Mouse (Mus musculus): ENCODE results near the gene Fmo4. TPM values are rescaled to one million over a fixed set of nuclear protein-coding genes. Genes with fewer than 3 reads are reported as not detected.

The Fmo4 gene
- polyA plus RNA-seq (2015; fragmentation: Nextera tagmentation; extraction: Ambion mirVana): 1.6 TPM in 2 replicates

- H3K9ac ChIP-seq: no peak within 1 kb of the TSS
- no peak within 1 kb of the TSS; the same call in 1 of the 2 replicates for H3K27ac ChIP-seq
- 32% methylated on average over 8 of the region's 8 CpGs for whole genome bisulfite sequencing (ENCODE audit: insufficient replicate concordance)
- peaks cover 7% of the 10 kb centered on the region; the same call in 1 of the 2 replicates for H3K4me1 ChIP-seq (replicated peaks)
- H3K4me2 ChIP-seq: no peak within 1 kb of the TSS
- H3K36me3 ChIP-seq: no peaks in the 10 kb centered on the region
- no peak for DNase-seq
- H3K4me3 ChIP-seq (replicated peaks): no peak within 1 kb of the TSS
- ATAC-seq (ENCODE audit: low read depth): no peak
- no peaks in the 10 kb centered on the region for H3K9me3 ChIP-seq (replicated peaks)
- H3K27me3 ChIP-seq: no peaks in the 10 kb centered on the region
These were observed at the start of gene Fmo4 for GRCm38 (mm10) chr1:162813836-162814156. TSS of gene Fmo4 (minus strand) at chr1:162813972.

- H3K27me3 ChIP-seq: no peaks in the 10 kb centered on the region
- H3K4me1 ChIP-seq (replicated peaks): peaks cover 21% of the 10 kb centered on the region
- H3K4me2 ChIP-seq: no peak overlapping the region
- no peak overlapping the region for H3K4me3 ChIP-seq (replicated peaks)
- 46% methylated on average over 1 of the region's 1 CpGs for WGBS (ENCODE audit: insufficient replicate concordance)
- H3K9ac ChIP-seq: no peak overlapping the region
- H3K27ac ChIP-seq: no peak overlapping the region
- DNase-seq: no peak
- no peak for ATAC-seq (ENCODE audit: low read depth)
- no peaks in the 10 kb centered on the region for H3K9me3 ChIP-seq (replicated peaks)
- no peaks in the 10 kb centered on the region for H3K36me3 ChIP-seq
These were observed 48.6 kb upstream of the Fmo4 start for GRCm38 (mm10) chr1:162862328-162862727.

- H3K4me1 ChIP-seq (replicated peaks): peaks cover 11% of the 10 kb centered on the region
- H3K27me3 ChIP-seq: no peaks in the 10 kb centered on the region
- H3K4me3 ChIP-seq (replicated peaks): no peak overlapping the region
- H3K9me3 ChIP-seq (replicated peaks): no peaks in the 10 kb centered on the region
- 72% methylated on average over 9 of the region's 9 CpGs for WGBS (ENCODE audit: insufficient replicate concordance)
- no peaks in the 10 kb centered on the region for H3K36me3 ChIP-seq
- no peak for ATAC-seq (ENCODE audit: low read depth)
- no peak overlapping the region for H3K27ac ChIP-seq
- H3K9ac ChIP-seq: no peak overlapping the region
- DNase-seq: no peak
- no peak overlapping the region for H3K4me2 ChIP-seq
These were observed 46.3 kb upstream of the Fmo4 start for GRCm38 (mm10) chr1:162859996-162860605.

GRCm38 (mm10) chr1:162859545-162859976 lies 45.8 kb upstream of the Fmo4 start:
- 63% methylated on average over 10 of the region's 10 CpGs for WGBS (ENCODE audit: insufficient replicate concordance)
- Histone ChIP-seq H3K4me3 (replicated peaks) (no peak overlapping the region), H3K27ac (no peak overlapping the region), H3K36me3 (no peaks in the 10 kb centered on the region), H3K4me1 (replicated peaks) (peaks cover 8% of the 10 kb centered on the region; the same call in 1 of the 2 replicates), H3K9ac (no peak overlapping the region), H3K27me3 (no peaks in the 10 kb centered on the region), H3K4me2 (no peak overlapping the region), H3K9me3 (replicated peaks) (no peaks in the 10 kb centered on the region)
- ATAC-seq (ENCODE audit: low read depth) (no peak), DNase-seq (no peak)

GRCm38 (mm10) chr1:162858748-162859130 lies 45.0 kb upstream of the Fmo4 start:
- Histone ChIP-seq H3K9ac (no peak overlapping the region), H3K36me3 (no peaks in the 10 kb centered on the region), H3K4me2 (no peak overlapping the region), H3K27ac (no peak overlapping the region), H3K4me3 (replicated peaks) (no peak overlapping the region), H3K27me3 (no peaks in the 10 kb centered on the region), H3K9me3 (replicated peaks) (no peaks in the 10 kb centered on the region), H3K4me1 (replicated peaks) (peaks cover 11% of the 10 kb centered on the region)
- WGBS (ENCODE audit: insufficient replicate concordance): 68% methylated on average over 12 of the region's 12 CpGs
- ATAC-seq (ENCODE audit: low read depth): no peak
- DNase-seq: no peak

- ATAC-seq (ENCODE audit: low read depth) (no peak), DNase-seq (no peak)
- H3K36me3 ChIP-seq: no peaks in the 10 kb centered on the region
- no peak overlapping the region for H3K4me2 ChIP-seq
- H3K4me1 ChIP-seq (replicated peaks): peaks cover 13% of the 10 kb centered on the region
- no peak overlapping the region for H3K27ac ChIP-seq
- WGBS (ENCODE audit: insufficient replicate concordance): 73% methylated on average over 18 of the region's 18 CpGs
- no peaks in the 10 kb centered on the region for H3K9me3 ChIP-seq (replicated peaks)
- H3K9ac ChIP-seq: no peak overlapping the region
- H3K4me3 ChIP-seq (replicated peaks): no peak overlapping the region
- H3K27me3 ChIP-seq: no peaks in the 10 kb centered on the region
These were observed 44.3 kb upstream of the Fmo4 start for GRCm38 (mm10) chr1:162857766-162858747.

- ATAC-seq (ENCODE audit: low read depth) (peak; percentile 78), DNase-seq (no peak)
- Histone ChIP-seq H3K4me2 (no peak overlapping the region), H3K36me3 (no peaks in the 10 kb centered on the region), H3K9ac (no peak overlapping the region), H3K27me3 (no peaks in the 10 kb centered on the region), H3K4me3 (replicated peaks) (no peak overlapping the region), H3K27ac (no peak overlapping the region), H3K4me1 (replicated peaks) (peaks cover 14% of the 10 kb centered on the region), H3K9me3 (replicated peaks) (no peaks in the 10 kb centered on the region)
- 29% methylated on average over 3 of the region's 3 CpGs for WGBS (ENCODE audit: insufficient replicate concordance)
These were observed 40.2 kb upstream of the Fmo4 start for GRCm38 (mm10) chr1:162853812-162854482.

- ATAC-seq (ENCODE audit: low read depth) (no peak), DNase-seq (no peak)
- Histone ChIP-seq H3K9me3 (replicated peaks) (no peaks in the 10 kb centered on the region), H3K27me3 (no peaks in the 10 kb centered on the region), H3K9ac (no peak overlapping the region), H3K36me3 (no peaks in the 10 kb centered on the region), H3K27ac (no peak overlapping the region), H3K4me1 (replicated peaks) (no peaks in the 10 kb centered on the region), H3K4me3 (replicated peaks) (no peak overlapping the region), H3K4me2 (no peak overlapping the region)
- WGBS (ENCODE audit: insufficient replicate concordance): 89% methylated on average over 6 of the region's 6 CpGs
These were observed 33.8 kb upstream of the Fmo4 start for GRCm38 (mm10) chr1:162847554-162847953.

GRCm38 (mm10) chr1:162840211-162840610 lies 26.4 kb upstream of the Fmo4 start:
- DNase-seq (no peak), ATAC-seq (ENCODE audit: low read depth) (no peak)
- Histone ChIP-seq H3K27me3 (no peaks in the 10 kb centered on the region), H3K9ac (no peak overlapping the region), H3K4me2 (no peak overlapping the region), H3K4me1 (replicated peaks) (no peaks in the 10 kb centered on the region), H3K36me3 (no peaks in the 10 kb centered on the region), H3K27ac (no peak overlapping the region), H3K4me3 (replicated peaks) (no peak overlapping the region), H3K9me3 (replicated peaks) (no peaks in the 10 kb centered on the region)
- WGBS (ENCODE audit: insufficient replicate concordance): 78% methylated on average over 9 of the region's 9 CpGs

GRCm38 (mm10) chr1:162838976-162839375 lies 25.2 kb upstream of the Fmo4 start:
- H3K9me3 ChIP-seq (replicated peaks): no peaks in the 10 kb centered on the region
- no peaks in the 10 kb centered on the region for H3K36me3 ChIP-seq
- no peak overlapping the region for H3K4me2 ChIP-seq
- no peaks in the 10 kb centered on the region for H3K27me3 ChIP-seq
- H3K27ac ChIP-seq: no peak overlapping the region
- no peak overlapping the region for H3K9ac ChIP-seq
- DNase-seq (no peak), ATAC-seq (ENCODE audit: low read depth) (no peak)
- WGBS (ENCODE audit: insufficient replicate concordance): 71% methylated on average over 6 of the region's 6 CpGs
- no peaks in the 10 kb centered on the region for H3K4me1 ChIP-seq (replicated peaks)
- no peak overlapping the region for H3K4me3 ChIP-seq (replicated peaks)

GRCm38 (mm10) chr1:162834342-162834741 lies 20.6 kb upstream of the Fmo4 start:
- ATAC-seq (ENCODE audit: low read depth): no peak
- H3K9me3 ChIP-seq (replicated peaks): no peaks in the 10 kb centered on the region
- 63% methylated on average over 5 of the region's 5 CpGs for WGBS (ENCODE audit: insufficient replicate concordance)

More at GRCm38 (mm10) chr1:162834342-162834741, 20.6 kb upstream of the Fmo4 start:
- H3K9ac ChIP-seq: no peak overlapping the region
- no peak overlapping the region for H3K4me3 ChIP-seq (replicated peaks)
- DNase-seq: no peak
- H3K27ac ChIP-seq: no peak overlapping the region
- H3K27me3 ChIP-seq: no peaks in the 10 kb centered on the region
- no peaks in the 10 kb centered on the region for H3K36me3 ChIP-seq
- no peak overlapping the region for H3K4me2 ChIP-seq
- no peaks in the 10 kb centered on the region for H3K4me1 ChIP-seq (replicated peaks)

Data from liver, embryonic 13.5 days (tissue).